Mouse (Mus musculus) midbrain, embryonic 10.5 days (tissue): ENCODE data around the gene Slc1a7. TPM values are rescaled to one million over a fixed set of nuclear protein-coding genes. Genes with fewer than 3 reads are reported as not detected.

ENCODE experiments used
- DNase-seq: peaks from one replicate; pipeline ENCODE4 v3.0.0-alpha.2; 2017; ENCODE audit warnings: low spot score
- H3K27ac ChIP-seq: fragments of 300-500 bp; sonication (generic); replicated peaks from 2 replicates; pipeline ENCODE4 v1.5.1; 2016; ENCODE audit warnings: mild to moderate bottlenecking
- H3K27me3 ChIP-seq: fragments of 300-500 bp; sonication (generic); 2 replicates; pipeline ENCODE4 v1.6.1; 2016; ENCODE audit warnings: low read depth, mild to moderate bottlenecking; ENCODE audit not compliant: poor library complexity, severe bottlenecking
- H3K36me3 ChIP-seq: fragments of 300-500 bp; sonication (generic); 2 replicates; pipeline ENCODE4 v1.6.1; 2016; ENCODE audit warnings: mild to moderate bottlenecking, moderate library complexity
- H3K4me1 ChIP-seq: fragments of 300-500 bp; sonication (generic); 2 replicates; pipeline ENCODE4 v1.6.1; 2016
- H3K4me3 ChIP-seq: fragments of 300-500 bp; sonication (generic); 2 replicates; pipeline ENCODE4 v1.5.1; 2016; ENCODE audit warnings: mild to moderate bottlenecking, moderate library complexity
- H3K9me3 ChIP-seq: fragments of 300-500 bp; sonication (generic); replicated peaks from 2 replicates; pipeline ENCODE4 v1.6.1; 2016; ENCODE audit warnings: mild to moderate bottlenecking
- WGBS: fragments of 180-500 bp; shearing (Covaris S2); methylation state at CpG from one replicate; pipeline ENCODE4 v1.1.7; 2016; 5-methylcytosine and 5-hydroxymethylcytosine counted together
- polyA plus RNA-seq: library from polyadenylated mRNA; unstranded; fragments of >200 nt; fragmentation: Nextera tagmentation; extraction: Ambion mirVana; gene quantifications from 2 replicates; pipeline ENCODE4 v1.2.1, GENCODE M21; 2016

Slc1a7 gene
- polyA plus RNA-seq, 1 experiment from 2014 or later: not detected

GRCm38 (mm10) chr4:108018961-108019921 lies 51.1 kb downstream of the Slc1a7 start:
- H3K27ac ChIP-seq: peak overlapping the region; percentile 28; the same call in 1 of the 2 replicates
- H3K4me1 ChIP-seq: peaks cover 25% of the 10 kb centered on the region
- no peaks in the 10 kb centered on the region for H3K9me3 ChIP-seq
- no peak for DNase-seq
- no peak overlapping the region for H3K4me3 ChIP-seq
- 57% methylated on average over 14 of the region's 14 CpGs for WGBS
- no peaks in the 10 kb centered on the region for H3K36me3 ChIP-seq
- peaks cover 7% of the 10 kb centered on the region for H3K27me3 ChIP-seq

GRCm38 (mm10) chr4:108020178-108020577 lies 52.0 kb downstream of the Slc1a7 start:
- Histone ChIP-seq H3K36me3 (no peaks in the 10 kb centered on the region), H3K27me3 (peaks cover 13% of the 10 kb centered on the region), H3K4me3 (no peak overlapping the region), H3K27ac (no peak overlapping the region), H3K9me3 (no peaks in the 10 kb centered on the region), H3K4me1 (peaks cover 28% of the 10 kb centered on the region)
- 80% methylated on average over 6 of the region's 6 CpGs for WGBS
- DNase-seq: no peak

DNA sequence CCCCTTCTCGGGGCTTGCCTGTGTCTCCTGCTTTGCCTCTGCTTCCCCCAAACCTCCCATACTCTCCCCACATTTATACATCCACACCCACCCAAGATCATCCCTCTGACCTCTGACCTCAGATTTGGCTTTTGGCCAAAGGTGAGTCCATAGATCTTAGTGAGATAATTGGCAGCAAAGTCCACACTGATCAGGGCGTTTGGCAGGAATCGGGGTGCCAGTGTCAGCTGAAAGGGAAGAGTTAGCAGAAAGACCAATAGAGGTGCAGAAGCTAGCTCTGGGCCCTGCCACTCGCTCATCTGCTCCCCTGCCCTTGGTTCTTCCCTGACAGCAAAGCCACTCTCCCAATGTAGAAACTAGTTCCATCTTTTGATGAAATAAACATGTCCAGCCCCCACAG lies 55.1 kb downstream of the Slc1a7 start:
- 78% methylated on average over 4 of the region's 4 CpGs for WGBS
- Histone ChIP-seq H3K27ac (no peak overlapping the region), H3K4me1 (peaks cover 31% of the 10 kb centered on the region), H3K9me3 (no peaks in the 10 kb centered on the region), H3K27me3 (peaks cover 40% of the 10 kb centered on the region), H3K4me3 (no peak overlapping the region), H3K36me3 (no peaks in the 10 kb centered on the region)
- DNase-seq: no peak

DNA sequence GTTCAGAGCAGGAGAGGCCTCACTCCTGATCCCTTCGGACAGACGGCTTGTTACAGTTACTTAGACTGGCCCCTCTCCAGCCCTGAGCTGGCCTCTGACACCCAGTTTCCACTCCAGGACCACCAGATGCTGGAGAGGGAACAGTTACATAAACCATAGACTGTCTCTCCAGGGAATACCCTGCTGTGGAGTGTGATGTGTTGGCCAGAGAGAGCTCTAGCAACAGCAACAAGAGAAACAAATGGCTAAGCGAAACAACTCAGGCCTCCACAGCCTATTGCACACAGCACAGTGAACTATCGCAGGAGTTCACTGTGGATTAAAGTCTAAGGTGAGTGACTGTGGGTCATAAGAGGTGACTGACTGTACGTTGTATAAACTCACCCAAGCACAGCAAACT lies 56.5 kb downstream of the Slc1a7 start:
- Histone ChIP-seq H3K27me3 (peaks cover 55% of the 10 kb centered on the region), H3K4me3 (no peak overlapping the region), H3K9me3 (no peaks in the 10 kb centered on the region), H3K4me1 (peaks cover 17% of the 10 kb centered on the region), H3K36me3 (no peaks in the 10 kb centered on the region), H3K27ac (no peak overlapping the region)
- no peak for DNase-seq
- 66% methylated on average over 5 of the region's 5 CpGs for WGBS

DNA sequence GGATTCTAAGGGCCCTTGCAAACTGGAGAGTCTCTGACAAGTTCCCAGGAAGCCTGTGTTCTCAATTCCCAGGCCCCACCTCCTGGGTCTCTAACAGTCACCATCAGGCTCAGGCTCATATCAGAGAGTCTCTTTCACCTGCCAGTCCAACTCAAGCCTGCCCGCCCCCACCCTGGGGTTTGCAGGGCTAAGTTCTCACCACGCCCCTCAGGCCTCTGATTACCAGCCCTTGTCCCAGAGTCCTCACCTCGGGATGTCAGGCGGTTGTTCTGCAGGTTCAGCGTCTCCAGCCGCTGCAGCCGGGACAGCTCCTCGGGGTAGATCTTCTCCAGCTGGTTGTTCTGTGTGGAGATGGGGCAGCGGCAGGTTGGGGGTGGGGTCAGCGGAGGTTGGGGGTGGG lies 57.1 kb downstream of the Slc1a7 start:
- Histone ChIP-seq H3K9me3 (no peaks in the 10 kb centered on the region), H3K36me3 (no peaks in the 10 kb centered on the region), H3K4me3 (peak overlapping the region; percentile 32), H3K27me3 (peaks cover 61% of the 10 kb centered on the region), H3K27ac (no peak overlapping the region; the same call in 1 of the 2 replicates), H3K4me1 (peaks cover 17% of the 10 kb centered on the region)
- peak; percentile 19 for DNase-seq
- WGBS: 3% methylated on average over 10 of the region's 10 CpGs

GRCm38 (mm10) chr4:108026193-108026592 lies 58.1 kb downstream of the Slc1a7 start:
- peaks cover 70% of the 10 kb centered on the region for H3K27me3 ChIP-seq
- no peak for DNase-seq
- H3K36me3 ChIP-seq: no peaks in the 10 kb centered on the region
- H3K27ac ChIP-seq: no peak overlapping the region
- peaks cover 23% of the 10 kb centered on the region for H3K4me1 ChIP-seq
- H3K4me3 ChIP-seq: no peak overlapping the region
- H3K9me3 ChIP-seq: no peaks in the 10 kb centered on the region
- 36% methylated on average over 3 of the region's 3 CpGs for WGBS

DNA sequence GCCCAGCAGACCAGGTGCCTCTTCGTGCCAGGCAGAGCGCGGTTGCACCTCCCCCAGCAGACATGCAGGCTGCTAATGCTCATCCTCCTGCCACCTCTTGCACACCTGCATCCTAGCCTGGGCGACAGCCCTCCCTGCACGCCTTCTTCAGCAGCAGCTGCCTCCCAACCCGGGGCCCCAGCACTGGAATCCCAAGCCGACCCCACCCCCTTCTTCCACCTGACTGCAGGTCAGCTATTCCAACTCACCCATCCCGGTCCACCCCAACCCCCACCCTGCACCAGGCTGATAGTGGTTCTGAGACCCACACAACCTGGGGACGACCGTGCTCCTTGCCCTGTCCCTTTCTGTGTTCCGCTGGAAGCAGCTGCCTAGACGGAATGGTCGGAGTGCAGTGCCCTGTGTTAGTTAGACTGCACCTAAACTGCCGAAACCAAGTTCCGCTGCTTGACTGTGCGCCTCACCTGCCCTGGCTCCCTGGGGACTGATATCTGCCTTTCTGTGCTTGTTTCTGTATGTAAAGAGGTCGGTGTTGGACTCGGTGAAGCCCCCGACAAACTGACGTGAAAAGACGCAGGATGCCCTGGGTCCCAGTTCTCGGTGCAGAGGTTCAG lies 62.9 kb downstream of the Slc1a7 start:
- Histone ChIP-seq H3K27me3 (peaks cover 82% of the 10 kb centered on the region), H3K9me3 (no peaks in the 10 kb centered on the region), H3K4me1 (peaks cover 18% of the 10 kb centered on the region), H3K4me3 (peak overlapping the region; percentile 59), H3K36me3 (no peaks in the 10 kb centered on the region), H3K27ac (no peak overlapping the region)
- 3% methylated on average over 22 of the region's 22 CpGs for WGBS
- DNase-seq: peak; percentile 21

DNA sequence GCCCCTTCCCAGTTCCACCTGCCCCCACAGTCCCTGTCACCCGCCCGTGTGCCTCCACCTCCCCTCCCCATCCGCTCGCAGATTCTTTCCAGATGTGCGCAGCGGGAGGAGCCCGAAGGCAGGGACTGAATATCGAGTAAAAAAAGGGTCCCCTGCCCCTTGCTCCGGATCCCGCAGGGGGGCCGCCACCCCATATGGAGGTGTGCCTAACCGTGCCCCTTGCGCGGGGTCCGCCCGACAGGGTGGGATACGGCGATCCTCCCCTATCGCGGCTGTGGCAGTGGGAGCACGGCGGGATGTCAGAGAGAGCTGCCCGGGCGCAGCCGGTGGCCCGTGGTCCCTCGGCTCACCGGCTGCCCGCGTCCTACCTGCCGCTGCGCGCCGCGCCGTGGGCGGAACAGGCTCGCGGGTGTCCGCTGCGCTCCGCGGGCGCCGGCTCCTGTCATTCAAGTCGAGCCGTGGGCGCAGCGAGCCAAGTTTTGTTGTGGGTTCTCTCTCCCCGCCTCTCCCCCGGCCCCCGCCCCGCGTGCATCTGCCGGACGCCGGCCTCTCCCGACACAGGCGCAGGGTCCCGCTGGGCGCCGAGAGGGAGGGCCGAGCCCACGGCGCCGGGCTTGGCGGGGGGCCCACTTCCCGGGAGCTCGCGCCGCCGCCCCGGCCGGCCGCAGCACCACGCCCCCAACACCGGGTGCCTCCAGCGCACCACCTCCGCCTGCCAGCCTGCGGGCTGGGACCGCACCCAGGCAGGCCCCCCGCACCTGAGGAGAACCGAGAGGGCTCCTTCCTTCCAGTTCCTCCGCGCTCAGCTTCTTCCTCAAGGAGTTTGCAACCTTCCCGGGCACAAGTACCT lies 63.6 kb downstream of the Slc1a7 start:
- H3K27ac ChIP-seq: peak overlapping the region; percentile 61
- H3K27me3 ChIP-seq: peaks cover 76% of the 10 kb centered on the region
- H3K9me3 ChIP-seq: no peaks in the 10 kb centered on the region

DNA sequence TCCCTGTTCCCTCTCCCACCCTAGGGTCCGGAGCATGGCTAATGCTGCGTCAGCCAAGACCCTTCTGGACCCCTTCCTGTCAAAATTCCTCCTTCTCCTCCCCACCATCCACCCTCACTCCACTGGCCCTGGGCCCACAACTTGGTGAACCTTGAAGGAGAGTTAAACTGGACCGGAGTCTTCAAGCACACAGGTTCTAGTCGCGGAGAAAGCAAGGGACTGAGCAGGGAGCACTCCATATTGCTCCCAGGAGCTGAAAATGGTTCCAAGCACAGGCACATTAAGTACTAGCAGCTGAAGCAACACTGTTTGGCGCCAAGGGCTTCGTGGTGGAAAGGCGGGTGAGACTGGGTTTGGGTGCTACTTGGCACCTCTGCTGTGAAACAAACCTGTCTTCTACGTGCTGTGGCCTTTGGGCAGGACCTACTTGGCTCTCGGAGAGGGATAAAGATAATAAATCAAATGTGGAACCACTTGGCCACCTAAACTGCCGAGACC lies 64.3 kb downstream of the Slc1a7 start:
- peak; percentile 21 for DNase-seq
- Histone ChIP-seq H3K27ac (no peak overlapping the region), H3K9me3 (no peaks in the 10 kb centered on the region), H3K4me3 (peak overlapping the region; percentile 59), H3K27me3 (peaks cover 70% of the 10 kb centered on the region), H3K4me1 (peaks cover 18% of the 10 kb centered on the region), H3K36me3 (no peaks in the 10 kb centered on the region)
- WGBS: 41% methylated on average over 11 of the region's 11 CpGs

More for the DNA sequence above, 63.6 kb downstream of the Slc1a7 start:
- H3K4me1 ChIP-seq: peaks cover 18% of the 10 kb centered on the region
- no peaks in the 10 kb centered on the region for H3K36me3 ChIP-seq
- DNase-seq: peak; percentile 29
- under 1% methylated on average over 82 of the region's 86 CpGs for WGBS
- H3K4me3 ChIP-seq: peak overlapping the region; percentile 59

GRCm38 (mm10) chr4:108033041-108033764 lies 65.1 kb downstream of the Slc1a7 start:
- Histone ChIP-seq H3K4me1 (peaks cover 18% of the 10 kb centered on the region), H3K36me3 (no peaks in the 10 kb centered on the region), H3K27me3 (peaks cover 63% of the 10 kb centered on the region), H3K4me3 (no peak overlapping the region), H3K27ac (no peak overlapping the region), H3K9me3 (no peaks in the 10 kb centered on the region)
- no peak for DNase-seq
- WGBS: 83% methylated on average over 8 of the region's 8 CpGs

GRCm38 (mm10) chr4:108037027-108037426 lies 68.9 kb downstream of the Slc1a7 start:
- Histone ChIP-seq H3K36me3 (peaks cover 4% of the 10 kb centered on the region), H3K4me1 (peaks cover 10% of the 10 kb centered on the region), H3K27ac (no peak overlapping the region), H3K27me3 (peaks cover 24% of the 10 kb centered on the region), H3K4me3 (no peak overlapping the region), H3K9me3 (no peaks in the 10 kb centered on the region)
- no peak for DNase-seq
- WGBS: 82% methylated on average over 8 of the region's 8 CpGs
